Comparison of ENCODE assay signal across 14 mouse cellular contexts in the genomic region with DNA sequence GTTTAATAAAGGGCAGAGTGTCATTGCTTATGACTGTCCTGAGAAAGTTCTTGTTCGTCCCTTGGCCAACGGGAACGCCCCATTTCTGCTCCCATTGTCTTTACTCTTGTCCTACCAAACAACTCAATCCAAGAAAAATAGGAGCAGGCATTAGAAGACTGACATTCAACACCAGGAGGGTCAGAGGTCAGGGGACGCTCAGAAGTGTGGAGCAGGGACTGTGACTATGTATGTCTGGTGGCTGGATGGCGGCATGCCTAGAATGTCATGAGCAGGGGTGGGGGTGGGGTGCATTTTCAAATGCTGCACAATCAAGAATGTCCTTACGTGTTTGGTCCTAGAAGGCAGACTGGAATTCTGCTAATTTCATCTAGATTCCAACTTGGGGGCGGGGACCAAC.
"Had no signal": no experiment of that assay in that cellular context is flagged by ENCODE, and none has a peak within 500 bp of the region (broad histone marks: within the 10 kb centered on the region; RNA-seq: fewer than 3 reads in every experiment).

No protein-coding gene starts in this region.

- H3K4me2 ChIP-seq: kidney, embryonic 15.5 days; liver, embryonic 11.5 days; liver, embryonic 15.5 days; midbrain, embryonic 11.5 days; midbrain, embryonic 15.5 days; neural tube, embryonic 12.5 days had no signal

- H3K9ac ChIP-seq: kidney, embryonic 15.5 days; liver, embryonic 15.5 days; midbrain, embryonic 15.5 days; neural tube, embryonic 12.5 days had no signal

- H3K36me3 ChIP-seq: kidney, embryonic 15.5 days; limb, embryonic 10.5 days; liver, embryonic 15.5 days; midbrain, embryonic 15.5 days; neural tube, embryonic 12.5 days had no signal

- H3K27me3 ChIP-seq: liver, embryonic 15.5 days; midbrain, embryonic 15.5 days; neural tube, embryonic 12.5 days had no signal

- H3K4me3 ChIP-seq: kidney, embryonic 15.5 days; left cerebral cortex, adult 2 months; limb, embryonic 10.5 days; liver, embryonic 15.5 days; megakaryocyte, embryonic 14.5 days; midbrain, embryonic 15.5 days; neural tube, embryonic 12.5 days had no signal

- H3K4me1 ChIP-seq: kidney, embryonic 15.5 days; liver, embryonic 15.5 days; megakaryocyte, embryonic 14.5 days; neural tube, embryonic 12.5 days had no signal

- ATAC-seq: midbrain, embryonic 15.5 days had no signal

- DNase-seq: kidney, adult 18-20 months; kidney, postnatal 25 days; thymus, adult 18-20 months; thymus, postnatal 14 days had no signal

- H3K9me3 ChIP-seq: kidney, embryonic 15.5 days; limb, embryonic 10.5 days; liver, embryonic 15.5 days; megakaryocyte, embryonic 14.5 days; midbrain, embryonic 15.5 days; neural tube, embryonic 12.5 days had no signal

- H3K27ac ChIP-seq: kidney, embryonic 15.5 days; left cerebral cortex, adult 2 months; limb, embryonic 10.5 days; liver, embryonic 15.5 days; macrophage; midbrain, embryonic 15.5 days; neural tube, embryonic 12.5 days had no signal
